In genomic region chr6:136550596-136551304, GRCm38 (mm10) we compare ENCODE assay signal across 8 mouse cellular contexts. TPM values are rescaled to one million over a fixed set of nuclear protein-coding genes. Genes with fewer than 3 reads are reported as not detected.
DNase-seq lines count a peak whose midpoint lies in the region; ATAC-seq and TF ChIP-seq lines count a peak whose summit lies in the region.

No protein-coding gene starts in this region.

- H3K9me3 ChIP-seq in embryonic facial prominence, embryonic 12.5 days: no peaks in the 10 kb centered on the region
- no peaks in the 10 kb centered on the region for H3K9me3 ChIP-seq in hindbrain, embryonic 15.5 days

- no peak for ATAC-seq in embryonic facial prominence, embryonic 12.5 days (ENCODE audit: insufficient number of reproducible peaks, insufficient read depth, low FRiP score, low TSS enrichment)
- ATAC-seq in hindbrain, embryonic 15.5 days (ENCODE audit: low FRiP score, low read depth): peak; percentile 47; the same call in 1 of the 2 replicates

- WGBS in cerebellum, adult 2 months: 56% methylated on average over 7 of the region's 7 CpGs
- WGBS in embryonic facial prominence, embryonic 12.5 days: 67% methylated on average over 7 of the region's 7 CpGs
- 36% methylated on average over 7 of the region's 7 CpGs for WGBS in hindbrain, embryonic 15.5 days

- TF ChIP-seq POLR2A in cerebellum, adult 2 months (IDR thresholded peaks at IDR 0.05; ENCODE audit: borderline replicate concordance, insufficient read depth, low read length): no peak

- no peak for TF ChIP-seq CTCF in cerebellum, adult 2 months (IDR thresholded peaks at IDR 0.05; ENCODE audit: borderline replicate concordance, insufficient read depth, low read depth, low read length)

- H3K4me2 ChIP-seq in embryonic facial prominence, embryonic 12.5 days (replicated peaks): no peak overlapping the region
- peak overlapping the region; percentile 22; the same call in 1 of the 2 replicates for H3K4me2 ChIP-seq in hindbrain, embryonic 15.5 days

- H3K4me3 ChIP-seq in cerebellum, adult 2 months (replicated peaks; ENCODE audit: insufficient read depth, low read depth, low read length): peak overlapping the region; percentile 35
- no peak overlapping the region for H3K4me3 ChIP-seq in embryonic facial prominence, embryonic 12.5 days
- no peak overlapping the region for H3K4me3 ChIP-seq in hindbrain, embryonic 15.5 days

- no peaks in the 10 kb centered on the region for H3K27me3 ChIP-seq in cerebellum, adult 2 months (ENCODE audit: control insufficient read depth, insufficient read depth, low read length)
- H3K27me3 ChIP-seq in embryonic facial prominence, embryonic 12.5 days: no peaks in the 10 kb centered on the region
- H3K27me3 ChIP-seq in hindbrain, embryonic 15.5 days: no peaks in the 10 kb centered on the region

- no peak overlapping the region for H3K9ac ChIP-seq in embryonic facial prominence, embryonic 12.5 days
- H3K9ac ChIP-seq in hindbrain, embryonic 15.5 days: no peak overlapping the region

- no peaks in the 10 kb centered on the region for H3K36me3 ChIP-seq in embryonic facial prominence, embryonic 12.5 days
- no peaks in the 10 kb centered on the region for H3K36me3 ChIP-seq in hindbrain, embryonic 15.5 days

- peaks cover 10% of the 10 kb centered on the region for H3K4me1 ChIP-seq in cerebellum, adult 2 months (ENCODE audit: control insufficient read depth, insufficient read depth, low read length)
- H3K4me1 ChIP-seq in embryonic facial prominence, embryonic 12.5 days: peaks cover 6% of the 10 kb centered on the region; the same call in 1 of the 2 replicates
- H3K4me1 ChIP-seq in hindbrain, embryonic 15.5 days (replicated peaks): peaks cover 47% of the 10 kb centered on the region

- peak overlapping the region; percentile 83 for H3K27ac ChIP-seq in cerebellum, adult 2 months (ENCODE audit: insufficient read depth, low read length)
- H3K27ac ChIP-seq in embryonic facial prominence, embryonic 12.5 days: peak overlapping the region; percentile 55
- peak overlapping the region; percentile 80 for H3K27ac ChIP-seq in hindbrain, embryonic 15.5 days (replicated peaks)

- DNase-seq in cerebellum, adult 2 months: peak in 1 of 2 experiments; percentile 68
- DNase-seq in cerebellum, postnatal 25 days: no peak
- peak; percentile 85 for DNase-seq in 3T3-L1 (ENCODE audit: low read depth, low spot score)
- DNase-seq in mesoderm, embryonic 11.5 days (ENCODE audit: low read depth, low spot score): peak; percentile 45
- no peak for DNase-seq in B cell, adult 2 months
- DNase-seq in cerebellum, postnatal 14 days: no peak

RNA-seq across cellular contexts. Expression of gene Atf7ip, which starts 44.8 kb away (rescaled TPM):
- 70.5 and 83.0 TPM in 2 replicates for polyA plus RNA-seq in cerebellum, adult 2 months (2012; rRNA removed)
- polyA plus RNA-seq in embryonic facial prominence, embryonic 12.5 days (2016; fragmentation: Nextera tagmentation; extraction: Ambion mirVana): 54.8 and 55.1 TPM in 2 replicates
- 36.1 and 43.7 TPM in 2 replicates for polyA plus RNA-seq in hindbrain, embryonic 15.5 days (2015; fragmentation: Nextera tagmentation; extraction: Ambion mirVana)

Comparison
In these comparisons a context has a peak if more than half of its experiments do, and no peak if none do; other contexts are left out.
1. DNase-seq: peak in 3T3-L1 (single experiment) and mesoderm, embryonic 11.5 days (single experiment); none in cerebellum, postnatal 25 days (0 of 2), B cell, adult 2 months (0 of 2) and cerebellum, postnatal 14 days (0 of 2).
2. Peak in every context shown above with its lines, with median percentiles within 50 percentile points of each other: H3K27ac ChIP-seq.